Mouse (Mus musculus) embryonic facial prominence, embryonic 13.5 days (tissue): ENCODE results near the gene Ntrk1. TPM values are rescaled to one million over a fixed set of nuclear protein-coding genes. Genes with fewer than 3 reads are reported as not detected.

Experiments
- ATAC-seq: fragments of 200-750 bp; cut with Nextera tagmentation; 2 replicates; pipeline ENCODE4 v1.8.0; 2017; ENCODE audit warnings: low read depth; ENCODE audit not compliant: insufficient number of reproducible peaks, insufficient read depth, low FRiP score, low TSS enrichment
- H3K27ac ChIP-seq: fragments of 300-500 bp; sonication (generic); 2 replicates; pipeline ENCODE4 v1.5.1; 2015; ENCODE audit warnings: moderate library complexity, mild to moderate bottlenecking, inconsistent platforms
- H3K27me3 ChIP-seq: fragments of 300-500 bp; sonication (generic); 2 replicates; pipeline ENCODE4 v1.6.1; 2015; ENCODE audit warnings: mild to moderate bottlenecking, inconsistent platforms
- H3K36me3 ChIP-seq: fragments of 300-500 bp; sonication (generic); 2 replicates; pipeline ENCODE4 v1.6.1; 2015; ENCODE audit warnings: mild to moderate bottlenecking, inconsistent platforms
- H3K4me1 ChIP-seq: fragments of 300-500 bp; sonication (generic); 2 replicates; pipeline ENCODE4 v1.6.1; 2015; ENCODE audit warnings: inconsistent platforms
- H3K4me2 ChIP-seq: fragments of 300-500 bp; sonication (generic); 2 replicates; pipeline ENCODE4 v1.6.1; 2015; ENCODE audit warnings: moderate library complexity, mild to moderate bottlenecking, inconsistent platforms
- H3K4me3 ChIP-seq: fragments of 300-500 bp; sonication (generic); 2 replicates; pipeline ENCODE4 v1.5.1; 2015; ENCODE audit warnings: mild to moderate bottlenecking, inconsistent platforms
- H3K9ac ChIP-seq: fragments of 300-500 bp; sonication (generic); 2 replicates; pipeline ENCODE4 v1.6.1; 2015; ENCODE audit warnings: mild to moderate bottlenecking, inconsistent platforms
- H3K9me3 ChIP-seq: fragments of 300-500 bp; sonication (generic); 2 replicates; pipeline ENCODE4 v1.6.1; 2016; ENCODE audit warnings: inconsistent platforms
- WGBS: fragments of 180-500 bp; shearing (Covaris S2); methylation state at CpG from one replicate; pipeline ENCODE4 v1.1.7; 2015; ENCODE audit warnings: mixed read lengths; 5-methylcytosine and 5-hydroxymethylcytosine counted together
- polyA plus RNA-seq: library from polyadenylated mRNA; unstranded; fragments of >200 nt; fragmentation: Nextera tagmentation; extraction: Ambion mirVana; gene quantifications from 2 replicates; pipeline ENCODE4 v1.2.1, GENCODE M21; 2015

The Ntrk1 gene
- polyA plus RNA-seq, 1 experiment from 2014 or later = 1.8 TPM

- ATAC-seq = no peak
- Histone ChIP-seq H3K27me3 (no peaks in the 10 kb centered on the region; the same call in 1 of the 2 replicates), H3K4me1 (peaks cover 17% of the 10 kb centered on the region), H3K4me3 (no peak within 1 kb of the TSS), H3K9ac (no peak within 1 kb of the TSS), H3K4me2 (no peak within 1 kb of the TSS), H3K27ac (no peak within 1 kb of the TSS), H3K36me3 (peaks cover 11% of the 10 kb centered on the region; the same call in 1 of the 2 replicates), H3K9me3 (no peaks in the 10 kb centered on the region)
- WGBS = 44% methylated on average over 13 of the region's 13 CpGs
Observed at GRCm38 (mm10) chr3:87748431-87748830, 46.5 kb downstream of the Ntrk1 start, which contains the start of gene Lrrc71. Lrrc71 (minus strand) TSS chr3:87748625.

GRCm38 (mm10) chr3:87745036-87745659 is 49.8 kb downstream of the Ntrk1 start:
- peak overlapping the region; percentile 53 for H3K4me2 ChIP-seq
- H3K27me3 ChIP-seq = no peaks in the 10 kb centered on the region
- ATAC-seq = no peak
- H3K9ac ChIP-seq = peak overlapping the region; percentile 40; the same call in 1 of the 2 replicates
- peaks cover 17% of the 10 kb centered on the region for H3K4me1 ChIP-seq
- H3K4me3 ChIP-seq = peak overlapping the region; percentile 19
- H3K27ac ChIP-seq = peak overlapping the region; percentile 22; the same call in 1 of the 2 replicates
- no peaks in the 10 kb centered on the region for H3K9me3 ChIP-seq
- WGBS = 18% methylated on average over 18 of the region's 18 CpGs
- H3K36me3 ChIP-seq = peaks cover 9% of the 10 kb centered on the region

GRCm38 (mm10) chr3:87743927-87744326 is 51.0 kb downstream of the Ntrk1 start:
- WGBS = 86% methylated on average over 4 of the region's 4 CpGs

GRCm38 (mm10) chr3:87742735-87743134 is 52.2 kb downstream of the Ntrk1 start:
- 0 out of 2 replicates have a peak overlapping the region, but pooled peaks have one; percentile 4 for H3K27ac ChIP-seq
- peaks cover 27% of the 10 kb centered on the region for H3K36me3 ChIP-seq
- 84% methylated on average over 16 of the region's 16 CpGs for WGBS
- no peak overlapping the region for H3K4me3 ChIP-seq
- H3K4me2 ChIP-seq = no peak overlapping the region
- H3K27me3 ChIP-seq = no peaks in the 10 kb centered on the region
- H3K9ac ChIP-seq = no peak overlapping the region
- H3K9me3 ChIP-seq = no peaks in the 10 kb centered on the region
- no peak for ATAC-seq
- peaks cover 11% of the 10 kb centered on the region for H3K4me1 ChIP-seq

More at GRCm38 (mm10) chr3:87743927-87744326, 51.0 kb downstream of the Ntrk1 start:
- H3K36me3 ChIP-seq = peaks cover 16% of the 10 kb centered on the region; the same call in 1 of the 2 replicates
- no peak overlapping the region for H3K4me2 ChIP-seq
- ATAC-seq = no peak
- no peak overlapping the region for H3K27ac ChIP-seq
- H3K9ac ChIP-seq = no peak overlapping the region
- no peaks in the 10 kb centered on the region for H3K9me3 ChIP-seq
- no peak overlapping the region for H3K4me3 ChIP-seq
- no peaks in the 10 kb centered on the region for H3K27me3 ChIP-seq
- peaks cover 17% of the 10 kb centered on the region for H3K4me1 ChIP-seq

- Histone ChIP-seq H3K27me3 (no peaks in the 10 kb centered on the region), H3K9ac (no peak overlapping the region), H3K4me1 (peaks cover 11% of the 10 kb centered on the region), H3K9me3 (no peaks in the 10 kb centered on the region), H3K36me3 (peaks cover 34% of the 10 kb centered on the region), H3K27ac (no peak overlapping the region), H3K4me2 (no peak overlapping the region), H3K4me3 (no peak overlapping the region)
- WGBS = 79% methylated on average over 3 of the region's 3 CpGs
- no peak for ATAC-seq
Observed at GRCm38 (mm10) chr3:87742013-87742412, 52.9 kb downstream of the Ntrk1 start.

GRCm38 (mm10) chr3:87738906-87739305 is 56.1 kb downstream of the Ntrk1 start:
- H3K4me1 ChIP-seq = no peaks in the 10 kb centered on the region
- ATAC-seq = no peak

GRCm38 (mm10) chr3:87735335-87735734 is 59.6 kb downstream of the Ntrk1 start:
- no peaks in the 10 kb centered on the region for H3K4me1 ChIP-seq
- H3K9me3 ChIP-seq = no peaks in the 10 kb centered on the region
- H3K4me3 ChIP-seq = no peak overlapping the region
- no peak for ATAC-seq
- H3K9ac ChIP-seq = no peak overlapping the region
- no peak overlapping the region for H3K4me2 ChIP-seq
- 75% methylated on average over 9 of the region's 9 CpGs for WGBS
- no peaks in the 10 kb centered on the region for H3K27me3 ChIP-seq
- no peak overlapping the region for H3K27ac ChIP-seq
- H3K36me3 ChIP-seq = peaks cover 91% of the 10 kb centered on the region

More at GRCm38 (mm10) chr3:87738906-87739305, 56.1 kb downstream of the Ntrk1 start:
- Histone ChIP-seq H3K4me2 (no peak overlapping the region), H3K36me3 (peaks cover 65% of the 10 kb centered on the region), H3K9ac (no peak overlapping the region), H3K4me3 (no peak overlapping the region), H3K27me3 (no peaks in the 10 kb centered on the region), H3K9me3 (no peaks in the 10 kb centered on the region), H3K27ac (no peak overlapping the region)
- WGBS = 88% methylated on average over 5 of the region's 5 CpGs

GRCm38 (mm10) chr3:87733984-87734761 is 60.8 kb downstream of the Ntrk1 start:
- peaks cover 94% of the 10 kb centered on the region for H3K36me3 ChIP-seq
- ATAC-seq = no peak
- no peak overlapping the region for H3K4me3 ChIP-seq

GRCm38 (mm10) chr3:87733098-87733497 is 61.9 kb downstream of the Ntrk1 start:
- 70% methylated on average over 4 of the region's 4 CpGs for WGBS
- ATAC-seq = no peak
- peaks cover 96% of the 10 kb centered on the region for H3K36me3 ChIP-seq

More at GRCm38 (mm10) chr3:87733984-87734761, 60.8 kb downstream of the Ntrk1 start:
- Histone ChIP-seq H3K9ac (no peak overlapping the region), H3K9me3 (no peaks in the 10 kb centered on the region), H3K4me1 (no peaks in the 10 kb centered on the region), H3K27ac (no peak overlapping the region), H3K4me2 (no peak overlapping the region), H3K27me3 (no peaks in the 10 kb centered on the region)
- WGBS = 88% methylated on average over 11 of the region's 11 CpGs

GRCm38 (mm10) chr3:87728696-87729095 is 66.3 kb downstream of the Ntrk1 start:
- Histone ChIP-seq H3K4me1 (no peaks in the 10 kb centered on the region), H3K27me3 (no peaks in the 10 kb centered on the region), H3K9ac (no peak overlapping the region), H3K4me2 (no peak overlapping the region), H3K4me3 (no peak overlapping the region), H3K36me3 (peaks cover 94% of the 10 kb centered on the region), H3K27ac (no peak overlapping the region), H3K9me3 (no peaks in the 10 kb centered on the region)
- no peak for ATAC-seq
- WGBS = 87% methylated on average over 6 of the region's 6 CpGs

More at GRCm38 (mm10) chr3:87733098-87733497, 61.9 kb downstream of the Ntrk1 start:
- no peaks in the 10 kb centered on the region for H3K4me1 ChIP-seq
- no peak overlapping the region for H3K4me2 ChIP-seq
- H3K9me3 ChIP-seq = no peaks in the 10 kb centered on the region
- H3K4me3 ChIP-seq = no peak overlapping the region
- no peaks in the 10 kb centered on the region for H3K27me3 ChIP-seq
- no peak overlapping the region for H3K9ac ChIP-seq
- no peak overlapping the region for H3K27ac ChIP-seq
